Mouse (Mus musculus) stomach, embryonic 14.5 days (tissue): ENCODE data around the gene Dmbt1. TPM values are rescaled to one million over a fixed set of nuclear protein-coding genes. Genes with fewer than 3 reads are reported as not detected.
"Not testable (repeated sequence)": the region's sequence is repeated elsewhere in the genome, so short reads cannot be mapped to it uniquely, and the experiment has no call there.

Experiments used
- ATAC-seq: fragments of 200-750 bp; cut with Nextera tagmentation; 2 replicates; pipeline ENCODE4 v1.8.0; 2017; ENCODE audit warnings: low read depth, moderate TSS enrichment; ENCODE audit not compliant: insufficient number of reproducible peaks, insufficient read depth, low FRiP score
- H3K27ac ChIP-seq: fragments of 300-500 bp; sonication (generic); 2 replicates; pipeline ENCODE4 v1.5.1; 2014; ENCODE audit warnings: mild to moderate bottlenecking, low read length, moderate library complexity, mixed read lengths
- H3K27me3 ChIP-seq: fragments of 300-500 bp; sonication (generic); 2 replicates; pipeline ENCODE4 v1.6.1; 2014; ENCODE audit warnings: low read length, control low read depth, mixed read lengths; ENCODE audit not compliant: control insufficient read depth, insufficient read depth
- H3K36me3 ChIP-seq: fragments of 300-500 bp; sonication (generic); 2 replicates; pipeline ENCODE4 v1.6.1; 2014; ENCODE audit warnings: mild to moderate bottlenecking, control low read depth, low read length, moderate library complexity, mixed read lengths; ENCODE audit not compliant: control insufficient read depth, insufficient read depth
- H3K4me1 ChIP-seq: fragments of 300-500 bp; sonication (generic); 2 replicates; pipeline ENCODE4 v1.6.1; 2014; ENCODE audit warnings: low read length, control low read depth, mixed read lengths; ENCODE audit not compliant: control insufficient read depth, insufficient read depth
- H3K4me2 ChIP-seq: fragments of 300-500 bp; sonication (generic); replicated peaks from 2 replicates; pipeline ENCODE4 v1.6.1; 2014; ENCODE audit warnings: low read depth, low read length, control low read depth
- H3K4me3 ChIP-seq: fragments of 300-500 bp; sonication (generic); 2 replicates; pipeline ENCODE4 v1.5.1; 2014; ENCODE audit warnings: low read depth, low read length, control low read depth
- H3K9ac ChIP-seq: fragments of 300-500 bp; sonication (generic); replicated peaks from 2 replicates; pipeline ENCODE4 v1.6.1; 2014; ENCODE audit warnings: low read depth, mild to moderate bottlenecking, control low read depth, low read length, moderate library complexity, mixed read lengths
- H3K9me3 ChIP-seq: fragments of 300-500 bp; sonication (generic); 2 replicates; pipeline ENCODE4 v1.6.1; 2016; ENCODE audit warnings: low read depth, low read length, control low read depth; ENCODE audit not compliant: control insufficient read depth
- WGBS: fragments of 180-500 bp; shearing (Covaris S2); extraction: QIAGEN DNeasy Blood & Tissue Kit; methylation state at CpG from one replicate; pipeline ENCODE4 v1.1.7; 2014; 5-methylcytosine and 5-hydroxymethylcytosine counted together
- polyA plus RNA-seq: library from polyadenylated mRNA; unstranded; fragments of >200 nt; fragmentation: Nextera tagmentation; extraction: Ambion mirVana; gene quantifications from 2 replicates; pipeline ENCODE4 v1.2.1, GENCODE M21; 2014

Dmbt1 gene
- polyA plus RNA-seq, 1 experiment from 2014 or later = 7.4 TPM

- WGBS = 42% methylated on average over 1 of the region's 1 CpGs
These were observed 7.0 kb upstream of the Dmbt1 start for GRCm38 (mm10) chr7:131024807-131025206.

DNA sequence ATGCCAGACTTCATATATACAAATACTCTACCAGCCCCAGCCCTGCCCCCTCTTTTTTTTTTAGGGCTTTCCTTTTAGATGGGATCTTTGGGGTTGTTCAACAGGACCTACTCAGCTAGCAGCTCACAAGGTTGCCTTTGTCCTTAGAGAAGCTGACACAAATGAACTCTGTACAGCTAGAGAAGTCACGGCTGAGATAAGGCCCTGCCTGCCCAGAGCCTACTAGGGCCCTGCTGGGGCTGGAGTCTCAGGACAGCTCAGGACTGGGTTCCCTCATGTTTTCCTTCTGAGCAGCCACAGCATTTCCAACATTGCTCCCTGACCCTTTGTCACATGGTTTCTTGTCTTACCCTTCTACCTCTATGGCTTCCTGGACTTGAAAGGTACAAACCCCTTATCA is 4.3 kb upstream of the Dmbt1 start:
- ATAC-seq = no peak
- 67% methylated on average over 1 of the region's 1 CpGs for WGBS

More at GRCm38 (mm10) chr7:131024807-131025206, 7.0 kb upstream of the Dmbt1 start:
- H3K9ac ChIP-seq = no peak overlapping the region
- no peak overlapping the region for H3K4me3 ChIP-seq
- H3K4me1 ChIP-seq = no peaks in the 10 kb centered on the region
- no peak overlapping the region for H3K4me2 ChIP-seq
- no peaks in the 10 kb centered on the region for H3K27me3 ChIP-seq
- ATAC-seq = no peak
- H3K9me3 ChIP-seq = no peaks in the 10 kb centered on the region
- H3K27ac ChIP-seq = no peak overlapping the region
- no peaks in the 10 kb centered on the region for H3K36me3 ChIP-seq

DNA sequence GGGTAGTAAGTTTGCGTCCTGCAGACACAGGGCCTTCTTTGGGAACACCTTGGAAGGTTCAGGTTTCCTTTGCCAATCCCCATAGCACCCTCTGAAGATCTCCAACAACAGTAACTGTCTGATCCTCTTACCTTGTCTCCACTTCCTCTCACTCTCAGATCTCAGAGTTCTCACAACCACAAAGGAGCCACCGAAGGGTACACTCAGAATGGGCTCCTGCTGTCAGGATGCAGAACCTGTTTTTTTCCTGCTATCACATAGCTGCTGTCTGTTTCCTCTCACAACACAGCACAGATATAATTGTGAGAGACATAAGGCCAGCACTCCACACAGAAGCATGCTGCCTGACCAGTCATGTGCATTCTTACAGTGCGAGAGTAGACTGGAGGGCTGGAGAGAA is 4.5 kb downstream of the Dmbt1 start:
- Histone ChIP-seq H3K4me2 (no peak overlapping the region), H3K27ac (no peak overlapping the region), H3K27me3 (no peaks in the 10 kb centered on the region), H3K9ac (no peak overlapping the region), H3K4me1 (no peaks in the 10 kb centered on the region), H3K4me3 (no peak overlapping the region), H3K36me3 (no peaks in the 10 kb centered on the region), H3K9me3 (no peaks in the 10 kb centered on the region)
- ATAC-seq = no peak
- WGBS = 70% methylated on average over 3 of the region's 3 CpGs

More for the DNA sequence above, 4.3 kb upstream of the Dmbt1 start:
- H3K27me3 ChIP-seq = no peaks in the 10 kb centered on the region
- no peak overlapping the region for H3K4me3 ChIP-seq
- no peaks in the 10 kb centered on the region for H3K9me3 ChIP-seq
- H3K4me1 ChIP-seq = no peaks in the 10 kb centered on the region
- no peaks in the 10 kb centered on the region for H3K36me3 ChIP-seq
- no peak overlapping the region for H3K27ac ChIP-seq
- H3K4me2 ChIP-seq = no peak overlapping the region
- H3K9ac ChIP-seq = no peak overlapping the region

- no peak overlapping the region for H3K27ac ChIP-seq
- no peak overlapping the region for H3K4me2 ChIP-seq
- ATAC-seq = no peak
- no peak overlapping the region for H3K4me3 ChIP-seq
- no peaks in the 10 kb centered on the region for H3K27me3 ChIP-seq
- no peaks in the 10 kb centered on the region for H3K9me3 ChIP-seq
- no peaks in the 10 kb centered on the region for H3K36me3 ChIP-seq
- WGBS = 65% methylated on average over 2 of the region's 2 CpGs
- no peaks in the 10 kb centered on the region for H3K4me1 ChIP-seq
- no peak overlapping the region for H3K9ac ChIP-seq
These were observed 5.2 kb downstream of the Dmbt1 start for GRCm38 (mm10) chr7:131037083-131037482.

DNA sequence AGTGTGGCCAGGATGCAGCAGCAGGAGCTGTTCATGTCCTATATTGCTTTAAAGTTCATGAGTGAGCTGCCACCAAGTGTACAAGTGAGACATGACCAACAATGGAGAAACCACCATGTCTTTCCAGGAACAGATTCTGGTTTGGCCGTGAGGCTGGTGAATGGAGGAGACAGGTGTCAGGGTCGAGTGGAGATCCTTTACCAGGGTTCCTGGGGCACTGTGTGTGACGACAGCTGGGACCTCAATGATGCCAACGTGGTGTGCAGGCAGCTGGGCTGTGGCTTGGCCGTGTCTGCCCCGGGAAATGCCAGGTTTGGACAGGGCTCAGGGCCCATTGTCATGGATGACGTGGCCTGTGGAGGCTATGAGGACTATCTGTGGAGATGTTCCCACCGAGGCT is 8.9 kb downstream of the Dmbt1 start:
- ATAC-seq, H3K4me3 ChIP-seq, H3K27ac ChIP-seq, H3K27me3 ChIP-seq, H3K9ac ChIP-seq, H3K9me3 ChIP-seq, H3K4me1 ChIP-seq, H3K36me3 ChIP-seq, H3K4me2 ChIP-seq: not testable (repeated sequence)
- WGBS = 94% methylated on average over 8 of the region's 8 CpGs

DNA sequence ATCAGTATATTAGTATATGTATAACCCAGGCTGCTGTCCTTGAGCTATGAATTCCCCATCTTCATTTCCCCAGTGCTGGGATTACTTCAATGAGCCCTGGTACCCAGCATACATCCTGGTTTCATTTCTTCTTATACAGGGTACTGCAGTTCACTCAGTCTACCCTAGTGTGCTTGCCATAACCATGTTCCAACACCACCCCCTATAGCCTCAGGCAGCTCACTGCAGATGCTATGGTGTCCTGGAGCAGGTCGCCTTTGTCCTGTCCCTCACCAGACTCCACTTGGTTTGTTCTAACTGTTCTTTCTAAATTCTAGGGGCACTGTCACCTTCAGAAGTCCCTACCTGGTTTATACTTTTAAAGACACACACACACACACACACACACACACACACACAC is 10.8 kb downstream of the Dmbt1 start:
- whole genome bisulfite sequencing = 62% methylated on average over 1 of the region's 1 CpGs
- Histone ChIP-seq H3K9ac (no peak overlapping the region), H3K27ac (no peak overlapping the region), H3K4me1 (no peaks in the 10 kb centered on the region), H3K4me3 (no peak overlapping the region), H3K4me2 (no peak overlapping the region), H3K36me3 (no peaks in the 10 kb centered on the region), H3K27me3 (no peaks in the 10 kb centered on the region), H3K9me3 (no peaks in the 10 kb centered on the region)
- ATAC-seq = no peak

DNA sequence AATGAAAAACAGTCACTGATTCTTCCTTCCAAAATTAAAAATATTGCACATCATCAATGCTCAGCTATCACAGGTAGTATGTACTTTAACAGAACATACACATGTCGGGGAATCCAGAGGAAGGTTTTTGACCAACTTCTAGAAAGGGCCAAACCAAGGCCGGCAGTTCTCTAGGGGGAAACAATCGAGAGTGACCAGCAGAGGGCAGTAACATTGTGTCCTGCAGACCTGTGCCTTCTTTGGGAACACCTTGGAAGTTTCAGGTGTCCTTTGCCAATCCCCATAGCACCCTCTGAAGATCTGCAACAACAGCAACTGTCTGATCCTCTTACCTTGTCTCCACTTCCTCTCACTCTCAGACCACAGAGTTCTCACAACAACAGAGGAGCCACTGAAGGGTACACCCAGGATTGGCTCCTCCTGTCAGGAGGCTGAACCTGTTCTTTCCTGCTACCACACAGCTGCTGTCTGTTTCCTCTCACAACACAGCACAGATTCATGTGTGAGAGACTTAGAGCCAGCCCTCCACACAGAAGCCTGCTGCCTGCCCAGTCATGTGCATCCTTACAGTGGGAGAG is 13.5 kb downstream of the Dmbt1 start:
- not testable (repeated sequence) for H3K27me3 ChIP-seq, H3K36me3 ChIP-seq, ATAC-seq, H3K27ac ChIP-seq, H3K4me2 ChIP-seq, H3K4me1 ChIP-seq, H3K9me3 ChIP-seq, H3K4me3 ChIP-seq, H3K9ac ChIP-seq
- 27% methylated on average over 3 of the region's 3 CpGs for WGBS

- H3K27me3 ChIP-seq, H3K4me2 ChIP-seq, H3K4me1 ChIP-seq, H3K36me3 ChIP-seq, H3K9me3 ChIP-seq, H3K4me3 ChIP-seq, H3K9ac ChIP-seq, H3K27ac ChIP-seq, ATAC-seq: not testable (repeated sequence)
- 86% methylated on average over 8 of the region's 8 CpGs for WGBS
These were observed 18.0 kb downstream of the Dmbt1 start for GRCm38 (mm10) chr7:131049829-131050228.

DNA sequence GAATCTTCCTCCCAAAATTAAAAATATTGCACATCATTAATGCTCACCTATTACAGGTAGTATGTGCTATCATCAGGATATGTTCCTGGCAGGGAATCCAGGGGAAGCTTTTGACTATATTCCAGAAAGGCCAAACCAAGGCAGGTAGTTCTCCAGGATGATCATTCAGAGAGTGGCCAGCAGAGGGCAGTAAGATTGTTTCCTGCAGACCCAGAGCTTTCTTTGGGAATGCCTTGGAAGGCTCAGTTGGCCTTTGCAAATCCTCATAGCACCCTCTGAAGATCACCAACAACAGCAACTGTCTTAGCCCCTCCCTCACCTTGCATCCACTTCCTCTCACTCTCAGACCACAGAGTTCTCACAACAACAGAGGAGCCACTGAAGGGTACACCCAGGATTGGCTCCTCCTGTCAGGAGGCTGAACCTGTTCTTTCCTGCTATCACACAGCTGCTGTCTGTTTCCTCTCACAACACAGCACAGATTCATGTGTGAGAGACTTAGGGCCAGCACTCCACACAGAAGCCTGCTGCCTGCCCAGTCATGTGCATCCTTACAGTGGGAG is 23.0 kb downstream of the Dmbt1 start:
- Histone ChIP-seq H3K27me3 (no peaks in the 10 kb centered on the region), H3K9ac (no peak overlapping the region), H3K4me3 (no peak overlapping the region), H3K4me1 (no peaks in the 10 kb centered on the region), H3K36me3 (no peaks in the 10 kb centered on the region), H3K9me3 (no peaks in the 10 kb centered on the region), H3K27ac (no peak overlapping the region), H3K4me2 (no peak overlapping the region)
- no peak for ATAC-seq
